Mouse (Mus musculus) cerebellum, postnatal 14 days (tissue): ENCODE data around the gene Adgrb2.
A peak's percentile ranks its signal among the peaks of the same experiment; 100 is the strongest.

Experiments used
- DNase-seq, 2 experiments: peaks; one replicate each; pipeline ENCODE4 v3.0.0; 2021; ENCODE audit warnings: mixed read lengths in 2 of 2

Gene Adgrb2

GRCm38 (mm10) chr4:129984421-129985061 lies at the start of gene Adgrb2:
Gene Adgrb2 (plus strand): TSS chr4:129984870.
- DNase-seq = peak; percentile 67 to 71

- no peak for DNase-seq
Measured at GRCm38 (mm10) chr4:129951359-129951821, 33.3 kb upstream of the Adgrb2 start.

- DNase-seq = no peak
Measured at GRCm38 (mm10) chr4:129952241-129952810, 32.3 kb upstream of the Adgrb2 start.

- no peak for DNase-seq
Measured at GRCm38 (mm10) chr4:129954527-129954926, 30.1 kb upstream of the Adgrb2 start.

- peak; percentile 74 to 77 for DNase-seq
Measured at GRCm38 (mm10) chr4:129960180-129960944, 24.3 kb upstream of the Adgrb2 start.

GRCm38 (mm10) chr4:129965294-129965693 lies 19.4 kb upstream of the Adgrb2 start:
- DNase-seq = no peak

GRCm38 (mm10) chr4:129966201-129966600 lies 18.5 kb upstream of the Adgrb2 start:
- DNase-seq = peak in 1 of 2 experiments; percentile 38

GRCm38 (mm10) chr4:129967024-129968014 lies 17.4 kb upstream of the Adgrb2 start:
- DNase-seq = peak; percentile 77 to 83

- peak in 1 of 2 experiments; percentile 5 for DNase-seq
Measured at GRCm38 (mm10) chr4:129970168-129970567, 14.5 kb upstream of the Adgrb2 start.

- peak; percentile 49 to 56 for DNase-seq
Measured at GRCm38 (mm10) chr4:129970861-129971260, 13.8 kb upstream of the Adgrb2 start.

- peak; percentile 70 for DNase-seq
Measured at GRCm38 (mm10) chr4:129971989-129972388, 12.7 kb upstream of the Adgrb2 start.

GRCm38 (mm10) chr4:129974285-129974684 lies 10.4 kb upstream of the Adgrb2 start:
- DNase-seq = peak in 1 of 2 experiments; percentile 40

GRCm38 (mm10) chr4:129977256-129977655 lies 7.4 kb upstream of the Adgrb2 start:
- no peak for DNase-seq

GRCm38 (mm10) chr4:129978227-129978626 lies 6.4 kb upstream of the Adgrb2 start:
- peak; percentile 70 to 80 for DNase-seq

GRCm38 (mm10) chr4:129978930-129979329 lies 5.7 kb upstream of the Adgrb2 start:
- DNase-seq = no peak

- no peak for DNase-seq
Measured at GRCm38 (mm10) chr4:129981657-129982056, 3.0 kb upstream of the Adgrb2 start.

- DNase-seq = no peak
Measured at GRCm38 (mm10) chr4:129983046-129983445, 1.6 kb upstream of the Adgrb2 start.

- DNase-seq = peak; percentile 90 to 93
Measured at GRCm38 (mm10) chr4:129983764-129984420, 778 bp upstream of the Adgrb2 start.

GRCm38 (mm10) chr4:129985161-129985670 lies 546 bp downstream of the Adgrb2 start:
- DNase-seq = peak; percentile 62 to 74

GRCm38 (mm10) chr4:129985671-129986441 lies 1.2 kb downstream of the Adgrb2 start:
- peak; percentile 93 to 96 for DNase-seq
